Mouse (Mus musculus) forebrain, embryonic 14.5 days (tissue): ENCODE measurements at regions not wholly inside any gene's neighbourhood (a gene's known extent, or its start where the extent isn't known, plus 50 kb on each side); places are given as distances from the start of the nearest gene placed in this dataset.

Experiments
- ATAC-seq: fragments of 200-750 bp; cut with Nextera tagmentation; 2 replicates; pipeline ENCODE4 v1.8.0; 2017; ENCODE audit warnings: mild to moderate bottlenecking, moderate library complexity
- DNase-seq: peaks from one replicate; pipeline ENCODE4 v3.0.0-alpha.2; 2015; ENCODE audit warnings: low spot score
- H3K27ac ChIP-seq: fragments of 300-500 bp; sonication (generic); 2 replicates; pipeline ENCODE4 v1.5.1; 2014; ENCODE audit warnings: low read depth, mild to moderate bottlenecking, control low read depth, low read length, moderate library complexity
- H3K27me3 ChIP-seq: fragments of 300-500 bp; sonication (generic); replicated peaks from 2 replicates; pipeline ENCODE4 v1.6.1; 2014; ENCODE audit warnings: low read length, control low read depth, mixed read lengths; ENCODE audit not compliant: control insufficient read depth, insufficient read depth
- H3K36me3 ChIP-seq: fragments of 300-500 bp; sonication (generic); 2 replicates; pipeline ENCODE4 v1.6.1; 2014; ENCODE audit warnings: low read length, control low read depth; ENCODE audit not compliant: control insufficient read depth, insufficient read depth
- H3K4me1 ChIP-seq: fragments of 300-500 bp; sonication (generic); 2 replicates; pipeline ENCODE4 v1.6.1; 2014; ENCODE audit warnings: antibody characterized with exemption, low read length, control low read depth; ENCODE audit not compliant: control insufficient read depth, insufficient read depth
- H3K4me2 ChIP-seq: fragments of 300-500 bp; sonication (generic); 2 replicates; pipeline ENCODE4 v1.6.1; 2014; ENCODE audit warnings: mild to moderate bottlenecking, control low read depth, low read length
- H3K4me3 ChIP-seq: fragments of 300-500 bp; sonication (generic); 2 replicates; pipeline ENCODE4 v1.5.1; 2014; ENCODE audit warnings: low read depth, low read length, control low read depth
- H3K9ac ChIP-seq: fragments of 300-500 bp; sonication (generic); 2 replicates; pipeline ENCODE4 v1.6.1; 2014; ENCODE audit warnings: mild to moderate bottlenecking, low read length, control low read depth, moderate library complexity
- H3K9me3 ChIP-seq: fragments of 300-500 bp; sonication (generic); replicated peaks from 2 replicates; pipeline ENCODE4 v1.6.1; 2016; ENCODE audit warnings: low read length, control low read depth, mixed read lengths; ENCODE audit not compliant: control insufficient read depth
- WGBS: fragments of 180-500 bp; shearing (Covaris S2); extraction: QIAGEN DNeasy Blood & Tissue Kit; methylation state at CpG from one replicate; pipeline ENCODE4 v1.1.7; 2014; 5-methylcytosine and 5-hydroxymethylcytosine counted together

DNA sequence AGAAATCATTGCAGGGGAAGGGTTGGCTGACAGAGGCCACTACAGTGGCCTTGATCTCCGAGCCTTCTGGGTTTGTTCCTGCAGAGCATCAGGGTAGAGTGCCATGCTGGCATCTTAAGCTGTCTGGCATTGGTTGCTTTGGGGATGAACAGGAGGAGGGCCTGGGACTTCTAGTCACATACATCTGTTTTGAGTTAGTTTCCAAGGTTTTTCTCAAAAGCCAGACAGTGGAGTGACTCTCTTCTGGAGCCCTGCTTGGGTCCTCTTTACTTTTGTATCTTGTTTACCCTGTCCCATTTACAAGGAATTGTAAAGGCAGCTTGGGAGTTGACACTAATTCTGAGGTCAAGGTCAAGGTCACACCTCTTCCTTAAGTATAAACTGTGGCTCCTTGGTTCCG is 239.0 kb upstream of the Id2 start:
- Histone ChIP-seq H3K4me2 (no peak overlapping the region), H3K4me3 (no peak overlapping the region), H3K27me3 (no peaks in the 10 kb centered on the region), H3K9ac (no peak overlapping the region), H3K4me1 (no peaks in the 10 kb centered on the region), H3K36me3 (no peaks in the 10 kb centered on the region), H3K9me3 (no peaks in the 10 kb centered on the region), H3K27ac (no peak overlapping the region)
- DNase-seq (no peak), ATAC-seq (no peak)
- 73% methylated on average over 2 of the region's 2 CpGs for whole genome bisulfite sequencing

GRCm38 (mm10) chr12:25335069-25335468 is 238.1 kb upstream of the Id2 start:
- ATAC-seq (no peak), DNase-seq (no peak)
- H3K9ac ChIP-seq = no peak overlapping the region
- H3K9me3 ChIP-seq = no peaks in the 10 kb centered on the region
- WGBS = 84% methylated on average over 5 of the region's 5 CpGs
- no peaks in the 10 kb centered on the region for H3K4me1 ChIP-seq
- H3K4me3 ChIP-seq = no peak overlapping the region
- no peaks in the 10 kb centered on the region for H3K27me3 ChIP-seq
- no peaks in the 10 kb centered on the region for H3K36me3 ChIP-seq
- no peak overlapping the region for H3K27ac ChIP-seq
- no peak overlapping the region for H3K4me2 ChIP-seq

GRCm38 (mm10) chr12:25332384-25333035 is 235.6 kb upstream of the Id2 start:
- no peaks in the 10 kb centered on the region for H3K4me1 ChIP-seq
- H3K27me3 ChIP-seq = no peaks in the 10 kb centered on the region
- H3K9ac ChIP-seq = no peak overlapping the region
- H3K27ac ChIP-seq = no peak overlapping the region
- WGBS = 73% methylated on average over 11 of the region's 11 CpGs
- no peaks in the 10 kb centered on the region for H3K9me3 ChIP-seq
- H3K4me2 ChIP-seq = no peak overlapping the region
- peak; percentile 59 for DNase-seq
- 0 out of 2 replicates have a peak, but pooled peaks have one; percentile 46 for ATAC-seq
- no peaks in the 10 kb centered on the region for H3K36me3 ChIP-seq
- H3K4me3 ChIP-seq = no peak overlapping the region

- DNase-seq = no peak
- Histone ChIP-seq H3K4me1 (no peaks in the 10 kb centered on the region), H3K9ac (no peak overlapping the region), H3K4me3 (no peak overlapping the region), H3K27ac (no peak overlapping the region), H3K36me3 (no peaks in the 10 kb centered on the region), H3K4me2 (no peak overlapping the region), H3K9me3 (no peaks in the 10 kb centered on the region), H3K27me3 (no peaks in the 10 kb centered on the region)
- ATAC-seq = no peak
- WGBS = 86% methylated on average over 5 of the region's 5 CpGs
Measured at GRCm38 (mm10) chr12:25330004-25330708, 233.2 kb upstream of the Id2 start.

DNA sequence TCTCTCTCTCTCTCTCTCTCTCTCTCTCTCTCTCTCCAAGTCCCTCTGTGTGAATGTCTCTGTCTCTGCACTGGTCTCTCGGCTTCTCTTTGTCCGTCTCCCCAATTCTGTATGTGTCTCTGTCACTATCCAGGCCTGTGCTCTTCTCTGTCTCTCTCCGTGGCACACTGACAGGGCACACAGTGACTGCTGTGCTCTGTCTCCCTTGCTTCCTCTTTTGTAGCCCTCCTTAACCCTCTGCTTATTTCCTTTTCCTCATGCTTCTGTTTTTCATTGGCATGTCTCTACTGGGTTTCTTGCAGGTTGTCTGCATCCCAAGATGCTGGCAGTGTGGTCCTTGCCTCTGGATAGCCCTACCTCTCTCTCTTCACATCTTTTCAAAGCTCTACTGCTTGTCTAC is 229.0 kb upstream of the Id2 start:
- H3K27ac ChIP-seq = no peak overlapping the region
- H3K4me2 ChIP-seq = no peak overlapping the region
- H3K9ac ChIP-seq = no peak overlapping the region
- H3K9me3 ChIP-seq = no peaks in the 10 kb centered on the region
- H3K27me3 ChIP-seq = no peaks in the 10 kb centered on the region
- H3K4me1 ChIP-seq = no peaks in the 10 kb centered on the region
- WGBS = 81% methylated on average over 3 of the region's 3 CpGs
- H3K36me3 ChIP-seq = no peaks in the 10 kb centered on the region
- H3K4me3 ChIP-seq = no peak overlapping the region
- no peak for DNase-seq
- no peak for ATAC-seq

DNA sequence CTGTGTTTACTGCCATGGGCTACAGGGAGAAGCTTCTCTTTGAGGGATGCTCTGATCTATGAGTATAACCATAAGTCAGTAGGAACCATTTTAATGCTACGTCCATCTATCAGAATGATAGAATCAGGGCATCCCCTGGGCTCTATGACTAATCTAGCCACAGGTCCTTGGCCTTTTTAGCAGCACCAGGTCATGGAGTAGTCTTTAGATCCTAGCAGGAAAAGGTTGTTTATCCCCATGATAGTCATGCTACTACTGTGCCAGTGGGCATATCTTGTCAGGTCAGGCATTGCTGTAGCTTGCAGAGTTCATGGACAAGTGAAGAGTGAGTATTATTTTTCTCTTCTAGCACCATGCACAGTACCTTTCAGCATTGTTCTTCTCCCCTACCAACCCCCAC is 226.2 kb upstream of the Id2 start:
- Histone ChIP-seq H3K4me1 (no peaks in the 10 kb centered on the region), H3K27me3 (no peaks in the 10 kb centered on the region), H3K27ac (no peak overlapping the region), H3K4me2 (no peak overlapping the region), H3K36me3 (no peaks in the 10 kb centered on the region), H3K9me3 (no peaks in the 10 kb centered on the region), H3K9ac (no peak overlapping the region), H3K4me3 (no peak overlapping the region)
- DNase-seq = no peak
- 85% methylated on average over 1 of the region's 1 CpGs for WGBS
- no peak for ATAC-seq

DNA sequence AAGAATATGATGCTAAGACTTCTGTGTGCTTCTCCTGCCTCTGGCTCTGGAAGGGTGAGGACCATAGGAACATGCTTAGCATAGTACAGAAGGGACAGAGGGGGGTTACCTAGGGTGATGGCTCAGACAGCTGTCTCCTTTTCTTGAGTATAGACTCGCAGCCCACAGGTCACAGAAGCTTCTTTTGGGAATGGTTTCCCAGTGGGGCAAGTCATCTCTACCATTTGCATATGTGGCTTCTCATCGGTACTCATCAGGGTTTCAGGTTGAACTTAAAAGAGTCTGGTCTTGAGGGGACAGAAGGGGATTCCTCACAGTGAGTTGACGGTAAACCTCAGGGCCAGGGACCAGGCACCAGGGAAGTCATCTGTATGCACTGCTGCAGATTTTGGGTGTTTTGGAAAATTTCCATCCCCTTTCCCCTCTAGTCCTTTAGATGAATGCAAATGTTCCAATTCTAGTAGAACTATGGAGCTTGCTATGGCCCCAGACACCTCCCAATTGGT is 223.4 kb upstream of the Id2 start:
- H3K4me1 ChIP-seq = no peaks in the 10 kb centered on the region
- ATAC-seq = no peak
- no peak overlapping the region for H3K4me3 ChIP-seq
- no peak overlapping the region for H3K4me2 ChIP-seq
- no peak for DNase-seq
- H3K9ac ChIP-seq = no peak overlapping the region
- no peaks in the 10 kb centered on the region for H3K36me3 ChIP-seq
- no peak overlapping the region for H3K27ac ChIP-seq
- no peaks in the 10 kb centered on the region for H3K27me3 ChIP-seq
- no peaks in the 10 kb centered on the region for H3K9me3 ChIP-seq
- 89% methylated on average over 3 of the region's 3 CpGs for whole genome bisulfite sequencing

- no peak for ATAC-seq
- H3K27me3 ChIP-seq = no peaks in the 10 kb centered on the region
- 93% methylated on average over 2 of the region's 2 CpGs for WGBS
- H3K27ac ChIP-seq = no peak overlapping the region
- no peaks in the 10 kb centered on the region for H3K9me3 ChIP-seq
- no peak overlapping the region for H3K4me3 ChIP-seq
- no peak overlapping the region for H3K9ac ChIP-seq
- H3K4me2 ChIP-seq = no peak overlapping the region
- H3K4me1 ChIP-seq = no peaks in the 10 kb centered on the region
- no peak for DNase-seq
- no peaks in the 10 kb centered on the region for H3K36me3 ChIP-seq
Measured at GRCm38 (mm10) chr12:25319846-25320245, 222.9 kb upstream of the Id2 start.

DNA sequence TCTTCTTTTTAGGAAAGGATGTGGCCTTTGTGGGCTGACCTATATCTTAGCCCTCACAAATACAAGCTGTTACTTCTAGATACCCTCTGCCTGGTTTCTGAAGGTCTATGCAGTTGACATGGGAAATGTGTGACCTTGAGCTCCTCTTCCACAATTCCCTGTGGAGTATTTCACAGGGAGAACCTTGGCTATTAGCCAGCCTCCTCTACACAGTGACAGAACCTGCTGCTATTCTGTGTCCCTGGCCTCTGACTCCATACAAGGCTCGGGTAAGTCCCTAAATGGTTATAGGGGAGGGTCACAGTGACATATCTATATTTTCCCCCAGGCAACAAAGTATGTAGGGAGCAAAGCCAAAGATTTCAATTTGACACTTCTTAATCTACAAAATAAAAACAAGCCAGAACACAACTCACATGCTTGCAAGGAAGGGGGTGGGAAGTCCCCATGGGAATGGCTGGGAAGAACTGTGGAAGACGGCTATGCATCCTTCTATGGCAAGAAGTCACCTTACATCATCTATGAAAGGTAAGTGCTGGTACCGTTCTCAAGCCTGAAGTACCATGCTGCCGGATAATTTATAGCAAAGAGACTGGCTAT is 221.2 kb upstream of the Id2 start:
- Histone ChIP-seq H3K36me3 (no peaks in the 10 kb centered on the region), H3K27ac (no peak overlapping the region), H3K9ac (no peak overlapping the region), H3K4me2 (no peak overlapping the region), H3K4me1 (no peaks in the 10 kb centered on the region), H3K4me3 (no peak overlapping the region), H3K9me3 (no peaks in the 10 kb centered on the region), H3K27me3 (no peaks in the 10 kb centered on the region)
- ATAC-seq = no peak
- no peak for DNase-seq
- 78% methylated on average over 4 of the region's 4 CpGs for WGBS
